Mouse (Mus musculus): ENCODE data around the gene Eef1akmt3. TPM values are rescaled to one million over a fixed set of nuclear protein-coding genes. Genes with fewer than 3 reads are reported as not detected.

Gene Eef1akmt3
- polyA plus RNA-seq (2014; fragmentation: Illumina TruSeq; extraction: RNeasy Lipid Tissue Mini Kit (QIAGEN cat#74804); ENCODE audit: low read depth, low replicate concordance), result 0.29 TPM

DNA sequence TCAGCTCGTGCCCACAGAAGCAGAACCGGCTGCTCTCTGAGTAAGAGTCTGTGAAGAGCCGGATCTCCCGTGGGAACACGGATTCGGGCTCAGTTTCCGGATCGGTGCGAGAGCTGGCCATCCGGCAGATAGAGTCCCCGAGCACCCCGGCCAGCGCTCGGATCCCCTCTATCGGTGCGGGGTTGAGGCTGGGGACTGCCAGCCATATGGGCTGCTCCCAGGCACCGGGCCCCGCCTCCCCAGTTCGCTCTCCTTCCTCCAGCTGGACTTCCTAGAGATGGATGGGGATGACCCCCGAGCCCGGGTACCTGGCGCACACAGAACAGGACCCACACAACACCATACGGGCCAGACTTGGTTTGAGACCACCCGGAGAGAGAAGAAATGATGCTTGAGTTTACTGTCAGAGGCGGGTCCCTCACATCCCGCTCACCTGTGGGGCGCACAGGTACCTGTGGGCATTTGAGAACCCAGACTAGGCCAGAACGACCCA, at the start of gene Eef1akmt3, which contains the start of gene Mettl1:
Eef1akmt3 (minus strand) TSS at position 240 of the 493 bp plus-strand sequence.
Mettl1 (plus strand) TSS at position 141 of the 493 bp plus-strand sequence.

DNA sequence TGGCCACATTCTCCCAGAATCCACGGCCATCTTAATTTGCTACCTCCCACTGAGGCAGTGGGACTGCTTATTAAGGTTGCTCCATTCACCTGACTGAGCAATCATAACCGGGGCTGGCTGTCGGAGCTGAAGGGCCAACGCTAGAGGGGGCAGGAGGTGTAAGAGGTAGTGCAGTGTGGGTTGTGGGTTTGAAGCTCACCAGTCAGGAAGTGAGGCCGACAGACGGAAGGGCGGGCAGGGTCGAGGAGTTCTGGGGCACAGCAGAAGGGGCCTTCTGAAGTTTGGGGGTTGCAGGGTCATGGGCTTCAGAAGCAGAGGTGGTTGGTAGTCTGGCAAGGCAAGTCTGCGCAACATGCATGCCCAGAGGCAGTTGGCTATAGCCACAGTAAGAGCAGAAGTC, 33.8 kb upstream of the Eef1akmt3 start, which contains the start of gene Agap2:
Agap2 (plus strand) TSS at position 205 of the 400 bp plus-strand sequence.

DNA sequence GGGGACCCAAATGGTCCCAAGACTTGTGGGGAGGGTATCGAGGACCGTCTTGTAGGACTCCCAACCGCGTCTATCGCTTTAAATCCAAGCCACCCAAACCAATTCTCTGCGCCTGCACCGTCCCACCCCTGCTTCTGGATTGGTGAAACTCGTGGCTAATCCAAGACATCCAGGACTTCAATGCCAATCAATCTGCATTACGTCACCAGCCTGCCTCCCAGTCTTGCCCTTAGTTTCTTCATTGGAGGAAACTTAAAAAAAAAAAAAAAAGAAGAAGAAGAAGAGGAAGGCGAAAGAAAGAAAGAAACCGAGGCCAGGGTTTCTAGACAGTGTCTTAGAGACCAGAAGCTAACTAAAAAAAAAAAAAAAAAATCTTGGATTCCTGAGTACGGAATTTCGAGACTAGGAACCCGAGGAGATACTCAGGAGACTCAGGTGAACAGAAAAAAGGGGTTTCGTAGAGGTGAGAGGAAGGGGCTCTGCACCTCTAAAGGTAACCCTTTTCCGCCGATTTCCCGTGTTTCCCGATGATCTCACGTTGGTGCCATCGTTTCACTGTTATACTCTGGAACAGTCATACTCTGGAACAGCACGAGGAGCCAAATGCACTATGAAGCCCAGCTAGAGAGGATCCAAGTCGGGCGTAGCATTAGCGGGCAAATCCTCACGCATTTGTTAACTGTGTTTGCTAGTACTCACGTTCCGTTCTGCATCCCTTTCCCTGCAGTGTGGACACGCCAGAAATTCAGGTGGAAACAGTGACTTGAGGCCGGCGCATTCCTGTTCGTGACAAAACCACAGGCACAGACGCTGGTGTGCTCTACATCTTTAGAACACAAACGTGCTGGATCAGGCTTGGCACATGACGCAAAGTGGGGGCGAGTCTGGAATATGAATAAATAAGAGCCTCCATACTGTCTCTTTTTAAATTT, 29.1 kb upstream of the Eef1akmt3 start, which contains the start of gene Tspan31:
Tspan31 (minus strand) TSS at position 75 of the 932 bp plus-strand sequence.

DNA sequence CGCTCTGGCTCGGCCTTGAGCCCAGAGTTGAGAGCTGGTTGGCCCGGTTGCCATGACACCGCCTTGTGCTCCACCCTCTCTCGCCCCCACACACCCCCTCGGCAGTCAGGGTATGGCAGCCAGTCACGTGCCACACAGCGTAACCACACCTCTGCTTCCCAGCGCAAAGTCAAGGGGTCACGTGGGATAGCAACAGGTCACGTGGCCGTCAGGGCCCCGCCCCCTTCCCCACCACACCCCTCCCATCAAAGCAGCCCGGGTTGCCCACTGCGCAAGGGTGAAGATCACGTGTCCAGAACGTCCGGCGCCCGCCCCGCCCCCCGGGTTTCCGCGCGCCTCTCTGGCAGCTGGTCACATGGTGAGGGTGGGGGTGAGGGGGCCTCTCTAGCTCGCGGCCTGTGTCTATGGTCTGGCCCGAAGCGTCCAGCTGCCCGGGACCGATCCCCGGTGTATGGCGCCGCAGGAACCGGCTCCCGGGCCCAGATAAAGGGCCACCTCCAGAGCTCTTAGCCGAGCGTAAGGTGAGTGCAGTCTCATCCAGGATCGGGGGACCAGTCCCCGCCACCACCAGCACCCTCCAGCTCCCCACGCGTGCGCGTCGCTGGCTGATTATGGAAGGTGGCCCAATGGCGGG, 22.0 kb upstream of the Eef1akmt3 start, which contains the start of gene Cdk4:
Cdk4 (plus strand) TSS at position 296 of the 634 bp plus-strand sequence.

DNA sequence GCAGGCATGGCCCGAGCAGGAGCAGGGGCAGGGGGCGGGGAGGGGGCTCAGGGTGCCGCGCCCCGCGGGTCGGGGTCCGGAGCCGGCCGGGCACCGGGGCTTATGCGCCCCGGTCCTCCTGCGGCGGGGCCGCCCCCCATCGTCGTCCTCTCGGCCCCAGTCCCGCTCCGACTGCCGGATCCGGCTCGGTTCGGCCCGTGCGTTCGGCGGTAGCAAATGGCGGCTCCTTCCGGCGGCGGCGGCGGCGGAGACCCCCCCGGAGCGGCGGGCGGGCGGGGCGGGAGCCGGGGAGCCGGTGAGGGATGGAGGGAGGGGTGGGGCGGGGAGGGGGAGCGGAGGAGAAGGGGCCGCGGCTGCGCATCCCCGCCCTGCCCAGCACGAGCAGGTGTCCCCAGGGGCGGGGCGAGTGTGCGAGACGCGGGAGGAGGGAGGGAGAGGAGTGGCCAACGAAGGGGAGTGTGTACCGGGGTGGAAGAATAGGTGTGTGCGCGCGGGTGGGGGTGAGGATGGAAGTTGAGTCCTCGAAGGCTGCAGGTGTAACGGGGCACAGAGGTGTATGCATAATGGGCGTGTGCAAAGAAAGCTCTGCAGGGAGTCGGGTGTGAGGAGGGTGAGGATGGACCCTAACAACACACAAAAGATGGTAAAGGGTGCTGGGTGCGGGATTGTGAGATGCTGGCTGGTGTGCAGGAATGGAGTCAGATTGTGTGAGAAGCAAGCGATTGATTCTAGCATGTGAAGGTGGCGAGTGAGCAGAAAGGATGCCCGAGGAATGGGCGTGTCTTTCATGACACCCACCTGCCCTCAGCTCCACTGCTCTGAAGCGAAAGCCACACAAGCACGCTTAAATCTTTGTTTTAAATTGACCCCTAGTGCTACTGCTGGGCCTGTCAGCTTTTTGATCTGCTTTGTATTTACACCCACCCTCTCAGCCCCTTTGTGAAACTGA, 18.9 kb upstream of the Eef1akmt3 start, which contains the start of gene March9:
March9 (minus strand) TSS at position 217 of the 949 bp plus-strand sequence.

DNA sequence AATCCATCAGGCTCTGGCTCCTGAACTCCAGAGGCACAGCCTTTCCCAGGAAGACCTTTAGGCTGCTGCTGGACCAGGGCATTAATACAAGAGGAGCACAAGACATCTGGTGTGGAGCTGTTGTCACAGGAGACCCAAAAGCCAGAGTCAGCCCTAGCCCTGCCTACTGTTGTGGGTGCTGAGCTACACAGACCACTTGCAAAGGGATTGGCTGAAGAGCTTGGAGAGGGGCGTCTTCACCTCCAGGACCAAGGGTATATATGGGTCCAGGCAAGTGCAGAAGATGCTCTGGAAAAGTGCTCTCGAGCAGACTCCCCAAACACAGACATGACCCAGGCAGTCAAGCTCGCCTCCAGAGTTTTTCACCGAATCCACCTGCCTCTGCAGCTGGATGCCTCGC, 6.6 kb upstream of the Eef1akmt3 start, which contains the start of gene Cyp27b1:
Cyp27b1 (plus strand) TSS at position 297 of the 400 bp plus-strand sequence.

DNA sequence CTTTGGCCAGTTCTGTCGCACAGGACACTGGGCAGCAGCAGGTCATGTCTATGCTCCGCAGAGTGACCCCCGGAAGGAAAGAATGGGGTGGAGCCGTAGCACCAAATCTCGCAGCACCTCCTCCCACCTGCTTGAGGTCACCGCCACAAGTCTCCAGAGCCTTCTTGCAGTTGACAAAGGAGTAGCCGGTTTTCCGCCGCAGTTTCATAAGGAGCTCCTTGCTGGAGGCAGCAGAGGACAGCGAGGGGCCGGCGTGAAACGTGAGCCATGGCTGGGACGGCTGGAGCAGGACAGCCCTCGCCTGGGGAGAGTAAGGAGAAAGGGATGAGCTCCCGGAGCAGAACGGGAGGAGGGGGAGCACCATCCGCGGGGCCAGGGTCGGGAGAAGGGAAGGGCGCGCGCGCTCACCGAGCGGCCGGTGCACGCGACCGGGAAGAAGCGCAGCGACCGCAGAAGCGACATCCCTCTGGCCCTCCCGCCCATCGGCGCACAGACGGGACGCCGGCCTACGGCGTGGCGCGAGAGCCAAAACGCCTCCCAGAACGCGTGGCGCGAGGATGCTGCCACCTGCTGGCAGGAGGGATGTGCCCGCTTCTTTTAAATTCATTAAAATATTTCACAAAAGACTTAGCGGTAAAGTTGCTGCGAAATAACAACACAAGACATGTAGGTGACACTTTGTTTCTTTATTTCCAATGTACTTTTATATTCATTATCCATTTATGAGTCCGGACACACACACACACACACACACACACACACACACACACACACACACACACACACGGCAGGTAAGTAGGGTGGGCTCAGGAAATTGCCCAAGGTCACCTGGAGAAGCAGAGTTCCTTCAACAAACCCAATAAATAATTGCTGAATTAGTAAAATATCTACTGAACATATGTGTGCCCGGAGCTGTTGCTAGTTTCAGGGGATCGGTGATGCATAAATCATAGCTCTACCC, 10.7 kb downstream of the Eef1akmt3 start, which contains the start of gene Tsfm:
Tsfm (minus strand) TSS at position 505 of the 961 bp plus-strand sequence.

DNA sequence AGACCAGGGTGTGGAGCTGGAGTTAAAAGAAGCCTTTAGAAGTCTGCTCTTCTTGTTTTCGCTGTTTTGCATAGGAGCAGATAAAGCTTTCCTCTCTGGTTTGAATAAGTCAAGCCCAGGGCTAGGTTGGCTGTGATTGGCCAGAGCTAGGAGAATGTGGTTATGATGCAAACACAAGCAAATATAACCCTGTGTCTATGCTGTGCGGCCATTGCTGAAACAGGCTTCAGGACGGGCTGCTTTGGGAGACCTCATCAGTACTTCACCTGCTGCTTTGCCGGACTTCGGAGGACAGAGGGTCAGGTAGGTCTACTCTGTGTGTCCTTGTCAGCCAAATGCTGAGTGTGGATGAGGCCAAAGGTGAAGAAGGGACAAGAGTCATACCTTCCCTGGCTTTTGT, 40.8 kb downstream of the Eef1akmt3 start, which contains the start of gene Avil:
Avil (plus strand) TSS at position 181 of the 400 bp plus-strand sequence.

Other genes starting within 250 kb of the Eef1akmt3 start
- 2.7 TPM for gene Atp23, start 140.2 kb downstream of the Eef1akmt3 start, polyA plus RNA-seq (2014; fragmentation: Illumina TruSeq; extraction: RNeasy Lipid Tissue Mini Kit (QIAGEN cat#74804); ENCODE audit: low read depth, low replicate concordance)
- 27.4 TPM for gene Ctdsp2, start 62.8 kb downstream of the Eef1akmt3 start, polyA plus RNA-seq (2014; fragmentation: Illumina TruSeq; extraction: RNeasy Lipid Tissue Mini Kit (QIAGEN cat#74804); ENCODE audit: low read depth, low replicate concordance)
- not detected for gene Avil, start 40.8 kb downstream of the Eef1akmt3 start, polyA plus RNA-seq (2014; fragmentation: Illumina TruSeq; extraction: RNeasy Lipid Tissue Mini Kit (QIAGEN cat#74804); ENCODE audit: low read depth, low replicate concordance)
- 13.6 TPM for gene Tsfm, start 10.7 kb downstream of the Eef1akmt3 start, polyA plus RNA-seq (2014; fragmentation: Illumina TruSeq; extraction: RNeasy Lipid Tissue Mini Kit (QIAGEN cat#74804); ENCODE audit: low read depth, low replicate concordance)
- 5.9 TPM for gene Mettl1, start 99 bp downstream of the Eef1akmt3 start, polyA plus RNA-seq (2014; fragmentation: Illumina TruSeq; extraction: RNeasy Lipid Tissue Mini Kit (QIAGEN cat#74804); ENCODE audit: low read depth, low replicate concordance)
- not detected for gene Cyp27b1, start 6.7 kb upstream of the Eef1akmt3 start, polyA plus RNA-seq (2014; fragmentation: Illumina TruSeq; extraction: RNeasy Lipid Tissue Mini Kit (QIAGEN cat#74804); ENCODE audit: low read depth, low replicate concordance)
- gene March9, start 18.7 kb upstream of the Eef1akmt3 start, polyA plus RNA-seq (2014; fragmentation: Illumina TruSeq; extraction: RNeasy Lipid Tissue Mini Kit (QIAGEN cat#74804); ENCODE audit: low read depth, low replicate concordance), result 2.4 TPM
- 24.3 TPM for gene Cdk4, start 22.0 kb upstream of the Eef1akmt3 start, polyA plus RNA-seq (2014; fragmentation: Illumina TruSeq; extraction: RNeasy Lipid Tissue Mini Kit (QIAGEN cat#74804); ENCODE audit: low read depth, low replicate concordance)
- gene Tspan31, start 28.8 kb upstream of the Eef1akmt3 start, polyA plus RNA-seq (2014; fragmentation: Illumina TruSeq; extraction: RNeasy Lipid Tissue Mini Kit (QIAGEN cat#74804); ENCODE audit: low read depth, low replicate concordance), result 92.2 TPM
- 0.35 TPM for gene Agap2, start 33.8 kb upstream of the Eef1akmt3 start, polyA plus RNA-seq (2014; fragmentation: Illumina TruSeq; extraction: RNeasy Lipid Tissue Mini Kit (QIAGEN cat#74804); ENCODE audit: low read depth, low replicate concordance)
- 15.0 TPM for gene Os9, start 79.6 kb upstream of the Eef1akmt3 start, polyA plus RNA-seq (2014; fragmentation: Illumina TruSeq; extraction: RNeasy Lipid Tissue Mini Kit (QIAGEN cat#74804); ENCODE audit: low read depth, low replicate concordance)
- gene B4galnt1, start 123.7 kb upstream of the Eef1akmt3 start, polyA plus RNA-seq (2014; fragmentation: Illumina TruSeq; extraction: RNeasy Lipid Tissue Mini Kit (QIAGEN cat#74804); ENCODE audit: low read depth, low replicate concordance), result 0.47 TPM
- gene Slc26a10, start 139.1 kb upstream of the Eef1akmt3 start, polyA plus RNA-seq (2014; fragmentation: Illumina TruSeq; extraction: RNeasy Lipid Tissue Mini Kit (QIAGEN cat#74804); ENCODE audit: low read depth, low replicate concordance), result not detected
- gene Arhgef25, start 148.6 kb upstream of the Eef1akmt3 start, polyA plus RNA-seq (2014; fragmentation: Illumina TruSeq; extraction: RNeasy Lipid Tissue Mini Kit (QIAGEN cat#74804); ENCODE audit: low read depth, low replicate concordance), result 8.0 TPM
- gene Dtx3, start 154.2 kb upstream of the Eef1akmt3 start, polyA plus RNA-seq (2014; fragmentation: Illumina TruSeq; extraction: RNeasy Lipid Tissue Mini Kit (QIAGEN cat#74804); ENCODE audit: low read depth, low replicate concordance), result 3.6 TPM
- 18.3 TPM for gene Pip4k2c, start 170.1 kb upstream of the Eef1akmt3 start, polyA plus RNA-seq (2014; fragmentation: Illumina TruSeq; extraction: RNeasy Lipid Tissue Mini Kit (QIAGEN cat#74804); ENCODE audit: low read depth, low replicate concordance)
- gene Kif5a, start 221.8 kb upstream of the Eef1akmt3 start, polyA plus RNA-seq (2014; fragmentation: Illumina TruSeq; extraction: RNeasy Lipid Tissue Mini Kit (QIAGEN cat#74804); ENCODE audit: low read depth, low replicate concordance), result 1.8 TPM
- 26.5 TPM for gene Dctn2, start 224.9 kb upstream of the Eef1akmt3 start, polyA plus RNA-seq (2014; fragmentation: Illumina TruSeq; extraction: RNeasy Lipid Tissue Mini Kit (QIAGEN cat#74804); ENCODE audit: low read depth, low replicate concordance)
- gene Mbd6, start 247.5 kb upstream of the Eef1akmt3 start, polyA plus RNA-seq (2014; fragmentation: Illumina TruSeq; extraction: RNeasy Lipid Tissue Mini Kit (QIAGEN cat#74804); ENCODE audit: low read depth, low replicate concordance), result 2.2 TPM